Mouse (Mus musculus) liver, postnatal 0 days (tissue): Measurements from ENCODE around the gene Dnmt3b.

Experiments
- CTCF ChIP-seq: sonication (generic); IDR thresholded peaks from 2 replicates; pipeline ENCODE4 v1.5.1; 2016; ENCODE audit warnings: antibody characterized with exemption, low read depth
- EP300 ChIP-seq: IDR thresholded peaks from 2 replicates; pipeline ENCODE4 v1.6.1; 2016; ENCODE audit warnings: antibody characterized with exemption, low read depth, mild to moderate bottlenecking

GRCm38 (mm10) chr2:153600021-153600666, 49.1 kb upstream of the Dnmt3b start:
- TF ChIP-seq CTCF, result peak; percentile 68
- no peak for TF ChIP-seq EP300
